Mouse (Mus musculus) cortical plate, adult 2 months (tissue): ENCODE data around the gene Mtap.

Experiments
- CTCF ChIP-seq: fragments of 200-500 bp; IDR thresholded peaks from 2 replicates; pipeline ENCODE4 v1.5.1; 2011; ENCODE audit warnings: mild to moderate bottlenecking, control low read depth, low read length; ENCODE audit not compliant: insufficient read depth; ENCODE audit errors: extremely low read depth
- POLR2A ChIP-seq: fragments of 200-500 bp; IDR thresholded peaks from 2 replicates; pipeline ENCODE4 v1.6.1; 2011; ENCODE audit warnings: mild to moderate bottlenecking, low read length, control low read depth; ENCODE audit not compliant: insufficient read depth; ENCODE audit errors: extremely low read depth

DNA sequence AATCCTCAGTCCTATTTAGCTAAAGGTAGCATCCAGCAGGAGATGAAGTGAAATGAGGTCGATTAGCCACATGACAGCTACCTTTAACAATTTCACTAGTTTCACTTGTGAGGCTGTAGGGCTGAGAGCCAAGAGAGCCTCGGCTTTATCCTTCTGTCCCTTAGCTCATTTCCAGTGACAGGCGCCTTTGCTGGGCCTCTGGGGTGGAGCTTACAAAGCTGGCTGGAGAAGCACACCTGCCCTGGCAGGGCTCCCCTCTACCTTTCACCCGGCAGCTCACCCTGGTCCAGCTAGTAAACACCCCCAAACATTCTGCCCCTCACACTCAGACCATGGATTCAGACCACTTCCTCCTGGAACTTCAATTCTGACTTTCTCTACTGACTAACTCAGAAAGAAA, 24.1 kb upstream of the Mtap start:
- TF ChIP-seq CTCF, result no peak
- no peak for TF ChIP-seq POLR2A
